Mouse (Mus musculus) layer of hippocampus, adult 6 months (tissue): ENCODE measurements around the gene Limch1. TPM values are rescaled to one million over a fixed set of nuclear protein-coding genes. Genes with fewer than 3 reads are reported as not detected.

Source experiments
- long read RNA-seq, 2 experiments: library from polyadenylated mRNA; unstranded; transcript quantifications; one replicate each; pipeline ENCODE4 v2.0.0; 2019 to 2020
- microRNA-seq: library from miRNA; unstranded; fragments of <30 nt; microRNA quantifications from one replicate; pipeline ENCODE4 v1.2.0, GENCODE M21; 2020
- polyA plus RNA-seq: library from polyadenylated mRNA; unstranded; fragments of <200 nt; fragmentation: Nextera tagmentation; gene quantifications from 2 replicates; pipeline ENCODE4 v1.2.3, GENCODE M21; 2021

Gene Limch1
- 61.3 and 66.1 TPM in 2 replicates for polyA plus RNA-seq
- long read RNA-seq, experiment 1, partial matches to known transcripts: 48 of 71 reads
- long read RNA-seq, experiment 1, other reads (novel, unspliced or antisense): 21 of 71 reads
- long read RNA-seq, experiment 2, full-length matches to known transcripts: 10 of 42 reads
- long read RNA-seq, experiment 2, partial matches to known transcripts: 6 of 42 reads
- long read RNA-seq, experiment 2, other reads (novel, unspliced or antisense): 26 of 42 reads

DNA sequence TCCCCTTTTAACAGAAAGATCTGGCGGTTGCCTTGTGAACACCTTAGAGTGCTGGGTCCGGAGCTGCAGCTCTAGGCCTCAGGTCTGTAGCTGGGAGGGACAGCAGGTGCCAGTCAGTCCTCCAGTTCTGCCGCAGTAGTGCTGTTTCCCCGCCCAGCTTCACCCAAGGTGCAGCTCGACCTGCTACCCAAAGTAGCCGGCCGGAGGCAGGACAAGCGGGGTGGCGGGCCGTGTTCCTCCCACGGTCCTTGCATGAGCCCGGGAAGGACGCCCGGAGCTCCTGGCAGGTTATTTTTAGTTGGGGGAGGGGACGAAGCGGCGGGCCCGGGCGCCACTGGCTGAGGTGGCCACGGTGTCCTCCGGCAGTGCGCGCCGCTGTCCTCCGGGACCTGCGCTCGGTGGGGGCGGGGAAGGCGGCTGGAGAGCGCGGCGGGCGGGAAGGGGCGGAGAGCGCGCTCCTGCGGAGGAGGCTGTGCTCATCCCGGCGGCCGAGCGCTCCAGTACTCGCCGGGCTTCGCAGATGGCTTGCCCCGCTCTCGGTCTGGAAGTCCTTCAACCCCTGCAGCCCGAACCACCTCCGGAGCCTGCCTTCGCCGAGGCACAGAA lies at the start of gene Limch1:
TSS of gene Limch1 (plus strand) at position 438 of the 606 bp plus-strand sequence.

DNA sequence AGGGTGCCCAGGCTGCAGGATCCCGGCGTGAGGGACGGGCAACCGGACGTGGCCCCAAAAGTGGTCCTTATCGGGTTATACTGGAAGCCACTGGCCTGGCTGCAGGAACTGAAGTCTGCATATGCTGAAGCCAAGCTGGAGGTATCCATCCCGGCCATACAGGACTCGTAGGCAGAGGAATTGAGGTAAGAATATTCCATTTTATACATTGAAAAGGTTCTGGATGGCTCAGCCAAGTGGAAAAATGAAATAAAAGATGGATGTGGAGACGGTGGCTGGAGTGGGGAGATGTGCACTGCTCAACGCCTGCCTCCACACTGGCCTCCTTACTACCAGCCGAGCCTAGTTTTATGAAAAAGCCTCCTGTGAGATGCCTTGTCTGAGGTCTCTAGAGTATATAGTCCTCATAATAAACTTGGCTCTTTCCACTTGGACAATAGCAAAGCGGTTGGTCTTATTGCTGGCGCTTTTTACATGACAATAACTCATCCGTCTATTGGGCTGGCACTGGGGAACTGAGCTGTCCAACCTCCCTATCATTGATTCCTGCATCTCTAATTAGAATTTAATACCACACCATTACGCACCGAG lies 353.2 kb downstream of the Limch1 start, which contains the start of gene Phox2b:
TSS of gene Phox2b (minus strand) at position 569 of the 591 bp plus-strand sequence.

Small RNA genes within 50 kb of the gene (microRNA-seq; reads per million reads assigned to microRNA genes)
- gene Gm23841: not detected

Other genes with a start within 250 kb of the Limch1 start
- gene Apbb2, start 127.0 kb upstream of the Limch1 start, polyA plus RNA-seq: 33.0 and 38.1 TPM in 2 replicates
- 1,178 and 1,222 TPM in 2 replicates for gene Uchl1, start 69.7 kb upstream of the Limch1 start, polyA plus RNA-seq